Mouse (Mus musculus) hindbrain, embryonic 10.5 days (tissue): ENCODE data around the gene Ntng1. TPM values are rescaled to one million over a fixed set of nuclear protein-coding genes. Genes with fewer than 3 reads are reported as not detected.
A peak's percentile ranks its signal among the peaks of the same experiment; 100 is the strongest.
"Not testable (repeated sequence)": the region's sequence is repeated elsewhere in the genome, so short reads cannot be mapped to it uniquely, and the experiment has no call there.

Source experiments
- DNase-seq: peaks from one replicate; pipeline ENCODE4 v3.0.0-alpha.2; 2017; ENCODE audit warnings: low spot score
- H3K27ac ChIP-seq: fragments of 300-500 bp; sonication (generic); 2 replicates; pipeline ENCODE4 v1.5.1; 2016; ENCODE audit warnings: mild to moderate bottlenecking, moderate library complexity
- H3K27me3 ChIP-seq: fragments of 300-500 bp; sonication (generic); 2 replicates; pipeline ENCODE4 v1.6.1; 2016; ENCODE audit warnings: mild to moderate bottlenecking; ENCODE audit not compliant: poor library complexity, insufficient read depth, severe bottlenecking
- H3K36me3 ChIP-seq: fragments of 300-500 bp; sonication (generic); 2 replicates; pipeline ENCODE4 v1.6.1; 2016; ENCODE audit warnings: mild to moderate bottlenecking, moderate library complexity
- H3K4me1 ChIP-seq: fragments of 300-500 bp; sonication (generic); replicated peaks from 2 replicates; pipeline ENCODE4 v1.6.1; 2016; ENCODE audit warnings: mild to moderate bottlenecking
- H3K4me3 ChIP-seq: fragments of 300-500 bp; sonication (generic); 2 replicates; pipeline ENCODE4 v1.5.1; 2016; ENCODE audit warnings: mild to moderate bottlenecking, moderate library complexity
- H3K9me3 ChIP-seq: fragments of 300-500 bp; sonication (generic); 2 replicates; pipeline ENCODE4 v1.6.1; 2016; ENCODE audit warnings: mild to moderate bottlenecking, moderate library complexity
- whole genome bisulfite sequencing: fragments of 180-500 bp; shearing (Covaris S2); methylation state at CpG from one replicate; pipeline ENCODE4 v1.1.7; 2016; 5-methylcytosine and 5-hydroxymethylcytosine counted together
- polyA plus RNA-seq: library from polyadenylated mRNA; unstranded; fragments of >200 nt; fragmentation: Nextera tagmentation; extraction: Ambion mirVana; gene quantifications from 2 replicates; pipeline ENCODE4 v1.2.1, GENCODE M21; 2016

Ntng1 gene
- polyA plus RNA-seq, 1 experiment from 2014 or later = 5.3 TPM

DNA sequence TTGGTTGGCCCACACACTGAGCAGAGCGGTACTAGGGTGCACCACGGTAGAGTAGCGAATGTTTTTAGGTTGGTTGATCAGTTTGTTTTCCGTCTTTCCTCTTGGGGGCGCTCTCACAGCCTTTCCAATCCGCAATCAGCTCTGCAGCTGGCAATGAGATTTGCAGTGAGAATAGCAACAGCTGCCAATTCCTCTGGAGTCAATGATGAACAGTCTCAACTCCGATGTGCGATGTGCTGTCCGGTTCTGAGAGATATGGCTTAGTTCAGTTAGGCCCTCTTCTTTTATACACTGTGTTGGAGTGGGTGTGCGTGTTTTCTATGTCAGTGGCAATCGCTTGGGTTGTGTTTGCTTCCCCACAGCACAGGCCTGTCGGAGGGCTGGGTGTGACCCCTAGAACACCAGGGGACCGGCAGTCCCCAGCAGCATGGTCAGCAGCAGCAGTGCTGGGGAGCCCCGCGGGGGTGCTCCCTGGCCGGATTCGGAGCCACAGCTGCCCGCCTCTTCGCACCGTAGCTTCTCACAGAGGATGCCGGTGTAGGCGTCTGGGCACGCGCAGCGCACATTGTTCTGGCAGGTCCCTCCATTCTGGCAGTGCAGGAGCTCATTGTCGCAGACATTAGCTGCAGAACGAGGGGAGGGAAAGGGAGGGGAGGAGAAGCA is 361.4 kb downstream of the Ntng1 start:
- H3K27me3 ChIP-seq = no peaks in the 10 kb centered on the region; the same call in 1 of the 2 replicates
- no peaks in the 10 kb centered on the region for H3K9me3 ChIP-seq
- H3K36me3 ChIP-seq = no peaks in the 10 kb centered on the region
- DNase-seq = peak; percentile 82
- 4% methylated on average over 27 of the region's 27 CpGs for WGBS
- H3K27ac ChIP-seq = peak overlapping the region; percentile 92
- H3K4me1 ChIP-seq = peaks cover 25% of the 10 kb centered on the region
- peak overlapping the region; percentile 57 for H3K4me3 ChIP-seq

DNA sequence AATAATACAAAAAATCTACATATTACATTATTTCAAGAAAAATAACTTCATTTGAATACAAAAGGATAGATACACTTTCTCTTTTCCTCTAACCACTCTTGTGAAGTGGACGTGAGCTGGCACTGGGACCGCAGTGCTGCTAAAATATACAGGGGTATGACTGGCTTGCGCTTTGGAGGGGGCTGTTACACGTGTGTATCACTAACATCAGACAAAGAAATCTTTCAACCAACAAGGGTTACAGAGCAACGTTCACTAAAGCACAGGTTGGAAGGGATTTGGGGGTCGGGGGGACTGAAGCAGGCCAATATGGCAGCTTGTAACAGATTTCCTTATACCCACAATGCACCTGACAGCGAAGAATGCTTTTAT is 361.9 kb downstream of the Ntng1 start:
- peak overlapping the region; percentile 92 for H3K27ac ChIP-seq

DNA sequence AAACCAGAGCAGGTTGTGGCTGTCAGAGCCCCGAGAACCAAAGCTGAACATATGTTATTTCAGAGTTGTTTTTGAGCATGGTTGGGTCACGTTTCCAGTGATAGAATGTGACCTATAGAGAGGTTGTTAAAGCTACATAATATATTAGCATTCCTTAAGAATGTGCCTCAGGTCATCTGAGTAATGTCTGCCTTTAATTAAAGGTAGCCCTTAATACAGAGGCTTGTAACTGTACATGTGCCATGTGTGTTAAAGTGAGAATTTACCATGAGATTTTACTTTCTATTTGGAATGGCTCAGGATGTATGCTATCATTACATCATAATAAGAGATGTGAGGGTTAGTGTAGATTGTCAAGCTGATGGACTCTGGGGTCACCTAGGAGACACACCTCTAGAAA is 368.6 kb downstream of the Ntng1 start:
- H3K4me1 ChIP-seq = no peaks in the 10 kb centered on the region
- no peak overlapping the region for H3K27ac ChIP-seq
- DNase-seq = no peak
- WGBS = 72% methylated on average over 2 of the region's 2 CpGs
- no peak overlapping the region for H3K4me3 ChIP-seq
- no peaks in the 10 kb centered on the region for H3K9me3 ChIP-seq
- no peaks in the 10 kb centered on the region for H3K36me3 ChIP-seq
- no peaks in the 10 kb centered on the region for H3K27me3 ChIP-seq

More for the DNA sequence above, 361.9 kb downstream of the Ntng1 start:
- no peak for DNase-seq
- Histone ChIP-seq H3K9me3 (no peaks in the 10 kb centered on the region), H3K4me3 (peak overlapping the region; percentile 57), H3K36me3 (no peaks in the 10 kb centered on the region), H3K27me3 (no peaks in the 10 kb centered on the region; the same call in 1 of the 2 replicates), H3K4me1 (peaks cover 25% of the 10 kb centered on the region)
- WGBS = 66% methylated on average over 7 of the region's 7 CpGs

DNA sequence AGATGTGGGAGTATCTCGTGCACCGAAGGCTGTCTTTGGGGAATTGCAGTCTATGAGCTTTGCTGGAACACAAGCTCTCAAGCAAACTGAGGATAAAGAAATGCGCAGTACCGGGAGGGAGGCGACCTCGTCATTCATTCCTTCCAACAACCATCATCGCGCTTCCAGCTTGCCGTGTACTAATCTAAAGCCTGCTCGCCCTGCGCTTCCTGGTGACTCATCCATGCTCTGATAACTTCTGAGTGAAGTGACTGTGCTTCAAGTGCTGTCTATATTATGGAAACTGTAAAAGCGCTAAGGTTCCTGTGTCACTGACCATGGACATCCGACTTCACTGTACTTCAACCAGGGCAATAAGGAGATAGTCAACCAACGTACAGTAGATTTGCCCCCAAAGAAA is 371.7 kb downstream of the Ntng1 start:
- Histone ChIP-seq H3K9me3 (no peaks in the 10 kb centered on the region), H3K4me1 (no peaks in the 10 kb centered on the region), H3K27ac (no peak overlapping the region), H3K4me3 (no peak overlapping the region), H3K27me3 (no peaks in the 10 kb centered on the region), H3K36me3 (no peaks in the 10 kb centered on the region)
- DNase-seq = no peak
- 92% methylated on average over 14 of the region's 14 CpGs for WGBS

DNA sequence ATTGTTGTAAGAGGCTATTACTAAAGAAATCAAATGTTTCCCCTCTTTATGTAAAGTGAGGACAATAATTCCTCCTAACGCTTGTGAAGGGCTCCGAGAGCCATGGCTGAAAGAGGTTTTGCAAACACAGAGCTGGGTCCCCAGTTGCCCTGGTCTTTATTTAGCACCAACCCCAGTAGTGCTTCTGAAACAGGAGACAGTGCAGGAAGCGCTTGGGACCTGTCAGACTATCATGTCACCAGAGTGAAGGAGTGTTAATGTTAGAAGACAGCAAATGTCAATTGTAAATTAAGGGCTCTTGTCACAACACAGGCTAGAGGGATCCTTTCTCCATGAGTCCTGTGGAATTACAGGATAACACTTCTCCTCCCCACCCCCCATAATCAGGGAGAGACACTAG is 376.9 kb downstream of the Ntng1 start:
- Histone ChIP-seq H3K27ac (no peak overlapping the region), H3K4me1 (no peaks in the 10 kb centered on the region), H3K36me3 (no peaks in the 10 kb centered on the region), H3K9me3 (no peaks in the 10 kb centered on the region), H3K4me3 (no peak overlapping the region), H3K27me3 (no peaks in the 10 kb centered on the region)
- 77% methylated on average over 3 of the region's 3 CpGs for WGBS
- no peak for DNase-seq

DNA sequence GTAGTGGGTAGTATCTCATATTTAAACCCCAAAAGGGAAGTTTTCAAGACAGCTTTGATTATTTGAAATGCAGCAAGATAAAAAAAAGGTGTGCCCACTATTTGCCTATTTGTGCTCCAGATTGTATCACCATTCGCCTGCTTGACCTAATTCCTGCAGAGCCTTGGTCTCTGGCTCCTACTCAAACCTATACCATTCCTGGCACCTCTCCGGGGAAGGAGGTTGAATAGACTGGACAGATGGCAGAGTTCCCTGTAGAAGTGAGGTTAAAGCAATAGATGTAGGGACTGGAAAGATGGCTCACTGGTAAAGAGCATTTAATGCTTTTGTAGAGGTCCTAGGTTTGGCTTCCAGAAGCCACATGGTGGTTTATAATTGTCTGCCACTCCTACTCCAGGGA is 378.2 kb downstream of the Ntng1 start:
- Histone ChIP-seq H3K9me3 (no peaks in the 10 kb centered on the region), H3K27me3 (no peaks in the 10 kb centered on the region), H3K4me1 (no peaks in the 10 kb centered on the region), H3K36me3 (no peaks in the 10 kb centered on the region), H3K27ac (no peak overlapping the region), H3K4me3 (no peak overlapping the region)
- DNase-seq = no peak
- WGBS = 92% methylated on average over 2 of the region's 2 CpGs

DNA sequence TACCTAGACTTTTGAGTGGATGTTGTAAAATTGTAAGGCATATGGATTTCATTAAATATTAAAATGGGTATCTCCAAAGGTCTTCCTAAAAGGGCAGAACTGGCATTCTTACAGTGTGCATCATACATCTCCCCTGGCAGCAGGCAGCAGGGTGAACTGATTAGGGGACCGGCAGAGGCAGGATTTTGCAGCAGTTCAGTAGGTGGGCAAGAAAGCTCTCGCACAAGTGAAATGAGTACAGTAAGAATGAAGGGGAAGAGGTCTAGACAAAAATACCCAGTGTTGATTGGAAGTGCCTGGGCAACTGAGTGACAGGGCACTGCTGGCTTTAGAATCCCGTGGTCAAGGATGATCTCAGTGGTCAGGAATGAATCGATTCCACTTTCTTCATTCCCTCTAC is 378.7 kb downstream of the Ntng1 start:
- Histone ChIP-seq H3K4me3 (no peak overlapping the region), H3K27me3 (no peaks in the 10 kb centered on the region), H3K27ac (no peak overlapping the region), H3K4me1 (no peaks in the 10 kb centered on the region), H3K9me3 (no peaks in the 10 kb centered on the region), H3K36me3 (no peaks in the 10 kb centered on the region)
- no peak for DNase-seq
- 74% methylated on average over 4 of the region's 4 CpGs for WGBS

DNA sequence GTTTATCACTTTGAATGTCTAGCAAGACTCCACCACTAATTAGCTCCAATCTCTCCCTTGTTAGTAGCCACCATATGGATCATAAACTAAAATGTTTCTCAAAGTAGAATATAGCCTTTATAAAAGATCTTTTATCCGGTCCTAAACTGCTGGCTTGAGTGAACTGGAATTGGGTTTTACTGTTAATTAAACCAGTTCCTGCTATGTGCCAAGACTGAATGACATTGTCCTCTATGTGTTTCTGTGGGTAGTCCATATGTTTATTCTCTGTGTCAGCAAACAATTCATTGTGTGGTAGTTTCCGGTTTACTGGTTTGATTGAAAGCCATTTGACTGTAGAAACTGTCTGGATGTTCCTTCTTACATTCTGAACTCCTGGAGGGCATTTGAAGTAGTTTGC is 387.4 kb downstream of the Ntng1 start:
- H3K4me3 ChIP-seq = no peak overlapping the region
- H3K36me3 ChIP-seq = no peaks in the 10 kb centered on the region
- H3K9me3 ChIP-seq = no peaks in the 10 kb centered on the region
- WGBS = 86% methylated on average over 2 of the region's 2 CpGs
- H3K27me3 ChIP-seq = no peaks in the 10 kb centered on the region
- no peak for DNase-seq
- no peaks in the 10 kb centered on the region for H3K4me1 ChIP-seq
- H3K27ac ChIP-seq = no peak overlapping the region

DNA sequence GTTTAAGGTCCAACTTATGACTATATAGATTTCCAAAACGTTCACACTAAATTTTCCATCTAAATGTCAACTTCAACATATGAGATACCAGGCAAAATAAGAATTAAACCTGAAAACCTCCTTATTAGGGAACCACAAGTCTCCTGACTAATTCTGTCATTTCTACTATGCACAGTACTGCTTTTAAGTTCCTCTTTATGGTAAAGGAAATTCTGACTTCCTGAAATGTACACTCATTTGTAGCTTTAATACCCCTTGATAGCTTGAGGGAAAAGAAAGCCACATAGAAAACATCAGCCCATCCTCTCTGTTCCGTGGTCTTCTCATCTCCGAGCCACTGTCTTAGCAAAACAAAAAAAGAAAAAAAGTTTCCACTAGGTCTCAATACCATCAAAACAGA is 396.2 kb downstream of the Ntng1 start:
- not testable (repeated sequence) for DNase-seq, H3K36me3 ChIP-seq, H3K27me3 ChIP-seq, H3K4me1 ChIP-seq, H3K9me3 ChIP-seq, H3K4me3 ChIP-seq, H3K27ac ChIP-seq
- 80% methylated on average over 3 of the region's 3 CpGs for WGBS

DNA sequence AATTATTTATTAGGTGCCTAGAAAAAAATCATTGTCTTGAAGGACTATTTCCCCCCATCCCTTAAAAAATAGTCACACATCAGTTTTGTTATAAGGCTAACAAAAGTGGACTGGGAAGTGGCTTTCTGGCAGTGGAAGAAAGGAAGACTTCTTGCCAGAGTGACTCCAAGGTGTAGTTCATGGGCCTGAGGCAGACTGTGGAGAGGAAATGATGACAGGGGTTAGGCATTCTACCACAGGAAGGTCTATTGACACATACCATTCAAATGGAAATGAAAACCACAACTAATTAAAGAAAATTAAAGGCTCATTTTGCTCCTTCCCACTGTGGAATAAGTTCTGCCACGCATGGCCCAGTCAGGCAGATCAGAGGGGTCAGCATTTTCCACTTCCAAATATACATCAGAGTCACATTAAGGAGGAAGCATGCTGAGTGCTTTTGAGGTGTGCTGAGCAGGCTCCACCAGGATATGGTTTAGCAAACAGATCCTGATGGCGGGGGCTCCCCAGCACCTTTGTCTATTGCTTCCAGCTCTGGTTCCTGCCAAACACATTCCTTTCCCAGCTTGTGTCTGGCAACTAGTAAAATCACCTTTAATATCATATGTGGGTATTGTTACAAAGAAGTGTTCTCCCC is 403.2 kb downstream of the Ntng1 start:
- Histone ChIP-seq H3K4me1 (no peaks in the 10 kb centered on the region), H3K27me3 (no peaks in the 10 kb centered on the region), H3K9me3 (no peaks in the 10 kb centered on the region), H3K4me3 (no peak overlapping the region), H3K36me3 (no peaks in the 10 kb centered on the region), H3K27ac (no peak overlapping the region)
- 33% methylated on average over 2 of the region's 2 CpGs for WGBS
- peak; percentile 10 for DNase-seq

DNA sequence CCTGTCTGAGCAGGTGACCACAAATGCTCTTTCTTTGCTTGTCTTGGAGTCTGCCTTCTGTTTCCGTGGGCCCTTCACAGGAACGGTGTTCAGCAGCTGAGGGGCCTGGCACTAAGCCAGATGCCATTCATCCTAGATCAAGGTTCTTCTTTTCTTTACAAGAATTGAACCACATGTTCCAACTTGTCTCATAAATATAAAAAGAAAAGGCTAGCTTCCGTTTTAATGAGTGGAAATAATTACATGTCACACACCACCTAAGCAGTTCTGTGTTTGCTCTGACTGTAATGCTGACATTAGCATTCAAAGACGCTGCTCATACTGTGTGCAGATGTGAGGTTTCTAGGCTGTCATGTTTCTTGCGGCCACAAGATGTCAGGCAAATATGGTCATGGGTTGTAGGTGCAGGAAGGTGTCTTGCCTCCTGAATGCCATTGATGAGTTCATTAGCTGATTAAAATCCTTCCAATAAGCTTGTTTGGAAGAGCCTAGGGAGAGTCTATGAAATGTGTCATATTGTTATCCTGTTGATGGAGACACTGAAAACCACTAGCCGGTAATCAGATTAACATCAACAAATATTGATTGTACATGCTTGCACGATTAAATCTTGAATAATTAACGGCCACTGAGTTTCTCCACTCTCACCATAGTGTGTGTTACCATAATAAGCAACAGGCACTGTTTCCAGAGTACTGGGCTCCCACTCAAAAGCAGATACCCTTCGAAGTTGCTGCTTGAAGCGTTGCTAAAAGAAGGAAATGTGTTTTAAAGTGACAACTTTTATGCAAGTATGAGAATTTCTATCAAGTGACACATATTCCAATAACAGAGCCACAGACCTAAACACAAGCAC is 411.3 kb downstream of the Ntng1 start:
- Histone ChIP-seq H3K4me3 (no peak overlapping the region), H3K9me3 (no peaks in the 10 kb centered on the region), H3K27me3 (no peaks in the 10 kb centered on the region), H3K4me1 (peaks cover 12% of the 10 kb centered on the region), H3K36me3 (no peaks in the 10 kb centered on the region), H3K27ac (no peak overlapping the region)
- DNase-seq = peak; percentile 17
- 63% methylated on average over 10 of the region's 10 CpGs for WGBS

DNA sequence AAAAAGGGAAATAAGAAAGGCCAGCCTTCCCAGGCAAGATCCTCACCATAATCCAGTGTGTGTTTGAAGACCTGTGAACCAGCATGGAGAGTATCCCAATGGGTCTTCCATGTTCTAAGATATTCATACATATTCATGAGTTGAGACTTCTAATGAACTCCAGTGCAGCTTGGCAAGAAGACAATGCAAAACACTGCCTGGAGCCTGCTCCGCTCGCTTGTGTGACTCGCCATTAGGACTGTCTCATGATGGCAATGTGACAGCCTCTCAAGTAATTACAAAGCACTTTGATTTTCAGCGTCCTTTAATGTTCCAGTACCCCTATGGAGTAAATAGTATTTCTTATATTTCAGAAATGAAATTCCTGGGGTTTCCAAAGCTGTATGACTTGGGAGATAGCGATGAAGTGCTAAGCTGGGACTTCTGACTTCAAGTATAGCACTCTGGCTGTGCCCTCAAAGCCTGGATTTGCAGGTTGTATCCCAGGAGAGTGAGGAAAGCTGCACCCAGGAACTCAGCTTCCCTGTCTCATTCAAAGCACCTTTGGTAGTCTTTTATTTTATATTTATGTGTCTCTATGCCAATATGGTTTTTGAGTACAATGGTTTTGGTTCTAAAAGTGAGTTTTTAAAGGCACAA is 412.1 kb downstream of the Ntng1 start:
- Histone ChIP-seq H3K4me1 (peaks cover 12% of the 10 kb centered on the region), H3K36me3 (no peaks in the 10 kb centered on the region), H3K9me3 (no peaks in the 10 kb centered on the region), H3K4me3 (no peak overlapping the region), H3K27ac (no peak overlapping the region), H3K27me3 (no peaks in the 10 kb centered on the region)
- WGBS = 56% methylated on average over 5 of the region's 5 CpGs
- no peak for DNase-seq
